Mouse (Mus musculus): ENCODE data around the gene Nedd4.

GRCm38 (mm10) chr9:72667126-72667525, 5.0 kb downstream of the Nedd4 start:
- TF ChIP-seq POLR2A (IDR thresholded peaks at IDR 0.05; ENCODE audit: borderline replicate concordance, control insufficient read depth, low read depth, low read length) (no peak), CTCF (IDR thresholded peaks at IDR 0.05; ENCODE audit: control insufficient read depth, insufficient read depth, low read length) (no peak)

All from bone marrow, adult 2 months (tissue).